Comparison of ENCODE assay signal across 9 mouse cellular contexts in the genomic region with DNA sequence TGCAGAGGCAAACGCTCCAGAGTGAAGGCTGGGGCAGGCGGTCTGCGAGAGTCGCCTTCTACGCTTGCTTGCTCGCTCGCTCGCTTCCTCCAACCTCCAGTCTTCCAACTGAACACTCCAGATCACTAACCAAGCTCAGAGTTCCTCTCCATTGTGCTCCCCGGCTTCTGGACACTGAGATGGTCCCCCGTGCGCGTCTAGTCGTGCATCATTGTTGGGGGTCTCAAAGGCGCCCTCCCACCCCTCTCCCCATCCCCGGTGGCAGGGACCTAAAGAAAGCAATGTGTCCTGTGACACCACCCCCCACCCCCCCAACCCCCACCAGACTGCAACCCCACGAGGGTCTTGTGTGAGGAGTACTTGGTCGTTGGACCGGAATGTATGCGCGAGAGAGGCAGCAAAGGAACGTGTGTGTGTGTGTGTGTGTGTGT. TPM values are rescaled to one million over a fixed set of nuclear protein-coding genes. Genes with fewer than 3 reads are reported as not detected.
DNase-seq lines count a peak whose midpoint lies in the region; ATAC-seq and TF ChIP-seq lines count a peak whose summit lies in the region.
"Had no signal": no experiment of that assay in that cellular context is flagged by ENCODE, and none has a peak within 500 bp of the region (broad histone marks: within the 10 kb centered on the region; RNA-seq: fewer than 3 reads in every experiment).

No protein-coding gene starts in this region.

- peak; percentile 6 for DNase-seq in adrenal gland, adult 2 months
- no peak for DNase-seq in adrenal gland, adult 8-10 months
- DNase-seq in spleen, adult 2 months (ENCODE audit: low read depth in 1 of 2, low spot score in 2 of 2) = no peak
- DNase-seq in spleen, postnatal 36 days (ENCODE audit: low spot score in 2 of 2) = no peak
- DNase-seq in lung, postnatal 10 days = peak; percentile 25
- no peak for DNase-seq in urinary bladder, postnatal 4 days (ENCODE audit: low spot score in 2 of 2)
- no peak for DNase-seq in cerebellum, adult 9-10 months

- H3K9ac ChIP-seq in hindbrain, embryonic 12.5 days = peak overlapping the region; percentile 69

- no peak overlapping the region for H3K27ac ChIP-seq in spleen, adult 2 months (ENCODE audit: insufficient read depth, low read length)
- peak overlapping the region; percentile 77 for H3K27ac ChIP-seq in hindbrain, embryonic 12.5 days

- TF ChIP-seq CTCF in spleen, adult 2 months (IDR thresholded peaks at IDR 0.05; ENCODE audit: extremely low read depth, insufficient read depth, insufficient read length, insufficient replicate concordance) = no peak

- TF ChIP-seq POLR2A in spleen, adult 2 months (IDR thresholded peaks at IDR 0.05; ENCODE audit: low read depth, low read length) = no peak

- H3K4me3 ChIP-seq in spleen, adult 2 months (ENCODE audit: extremely low read depth, insufficient read depth, insufficient read length) = peak overlapping the region; percentile 63
- H3K4me3 ChIP-seq in hindbrain, embryonic 12.5 days = peak overlapping the region; percentile 73

- peak overlapping the region; percentile 90 for H3K4me2 ChIP-seq in hindbrain, embryonic 12.5 days (replicated peaks)

- peak; percentile 62 for ATAC-seq in hindbrain, embryonic 12.5 days (ENCODE audit: low FRiP score)

- H3K4me1 ChIP-seq in spleen, adult 2 months (ENCODE audit: control insufficient read depth, insufficient read depth, insufficient read length) = peaks cover 16% of the 10 kb centered on the region; the same call in 1 of the 2 replicates
- peaks cover 16% of the 10 kb centered on the region for H3K4me1 ChIP-seq in hindbrain, embryonic 12.5 days

- H3K27me3 ChIP-seq in spleen, adult 2 months (ENCODE audit: control insufficient read depth, insufficient read depth, low read length) = peaks cover 20% of the 10 kb centered on the region
- H3K27me3 ChIP-seq in hindbrain, embryonic 12.5 days = 0 out of 2 replicates have a peak, but pooled peaks cover 3% of the 10 kb centered on the region

- no peaks in the 10 kb centered on the region for H3K9me3 ChIP-seq in hindbrain, embryonic 12.5 days (replicated peaks)

- H3K36me3 ChIP-seq in spleen, adult 2 months (ENCODE audit: control insufficient read depth, insufficient read depth, low read length) = no peaks in the 10 kb centered on the region
- H3K36me3 ChIP-seq in hindbrain, embryonic 12.5 days = no peaks in the 10 kb centered on the region

- WGBS in spleen, adult 2 months = 35% methylated on average over 20 of the region's 21 CpGs
- WGBS in hindbrain, embryonic 12.5 days = under 1% methylated on average over 21 of the region's 21 CpGs

RNA-seq across cellular contexts. Expression of gene Ndnf, which starts 0.4 kb away (rescaled TPM):
- total RNA-seq in adrenal gland, adult 2 months (2021) = 1 to 10 TPM; 1.4 to 2.5 TPM
- polyA plus RNA-seq in adrenal gland, adult 2 months (2012; rRNA removed) = 0.23 and 0.44 TPM in 2 replicates
- total RNA-seq in adrenal gland, adult 8-10 months (2022) = 1 to 10 TPM in 3 of 4 experiments, under 1 TPM in 1; 0.45 to 2.8 (median 1.4) TPM
- polyA plus RNA-seq in spleen, adult 2 months (2012; rRNA removed) = 0.21 and 0.82 TPM in 2 replicates
- polyA plus RNA-seq in hindbrain, embryonic 12.5 days (2016; fragmentation: Nextera tagmentation; extraction: Ambion mirVana) = 9.2 and 11.3 TPM in 2 replicates
- polyA plus RNA-seq: erythroblast, embryonic 14.5 days had no signal

Comparison
In these comparisons a context has a peak if more than half of its experiments do, and no peak if none do; other contexts are left out.
1. DNase-seq: peak in adrenal gland, adult 2 months (single experiment) and lung, postnatal 10 days (single experiment); none in adrenal gland, adult 8-10 months (single experiment), spleen, adult 2 months (0 of 2), spleen, postnatal 36 days (0 of 2), urinary bladder, postnatal 4 days (0 of 2) and cerebellum, adult 9-10 months (single experiment).